Mouse (Mus musculus): ENCODE measurements at regions not wholly inside any gene's neighbourhood (a gene's known extent, or its start where the extent isn't known, plus 50 kb on each side); places are given as distances from the start of the nearest gene placed in this dataset.

- ATAC-seq: no peak
Observed at GRCm38 (mm10) chr8:127757396-127757795, 601.0 kb upstream of the Nrp1 start.

GRCm38 (mm10) chr8:127759906-127760305, 598.5 kb upstream of the Nrp1 start:
- ATAC-seq: no peak

GRCm38 (mm10) chr8:127765199-127765598, 593.2 kb upstream of the Nrp1 start:
- ATAC-seq: no peak

- ATAC-seq: no peak
Observed at GRCm38 (mm10) chr8:127768311-127768710, 590.1 kb upstream of the Nrp1 start.

GRCm38 (mm10) chr8:127769651-127770050, 588.8 kb upstream of the Nrp1 start:
- ATAC-seq: no peak

GRCm38 (mm10) chr8:127771781-127772180, 586.6 kb upstream of the Nrp1 start:
- no peak for ATAC-seq

- no peak for ATAC-seq
Observed at GRCm38 (mm10) chr8:127772415-127772814, 586.0 kb upstream of the Nrp1 start.

GRCm38 (mm10) chr8:127772917-127773316, 585.5 kb upstream of the Nrp1 start:
- ATAC-seq: no peak

- ATAC-seq: no peak
Observed at GRCm38 (mm10) chr8:127774642-127775041, 583.8 kb upstream of the Nrp1 start.

- no peak for ATAC-seq
Observed at GRCm38 (mm10) chr8:127775160-127775559, 583.2 kb upstream of the Nrp1 start.

GRCm38 (mm10) chr8:127775747-127776146, 582.7 kb upstream of the Nrp1 start:
- no peak for ATAC-seq

- ATAC-seq: no peak
Observed at GRCm38 (mm10) chr8:127778352-127779020, 579.9 kb upstream of the Nrp1 start.

- ATAC-seq: no peak
Observed at GRCm38 (mm10) chr8:127779021-127779689, 579.2 kb upstream of the Nrp1 start.

GRCm38 (mm10) chr8:127780596-127780995, 577.8 kb upstream of the Nrp1 start:
- ATAC-seq: no peak

GRCm38 (mm10) chr8:127781011-127781410, 577.4 kb upstream of the Nrp1 start:
- no peak for ATAC-seq

GRCm38 (mm10) chr8:127792611-127793010, 565.8 kb upstream of the Nrp1 start:
- ATAC-seq: no peak

GRCm38 (mm10) chr8:127799849-127800471, 558.4 kb upstream of the Nrp1 start:
- ATAC-seq: no peak

GRCm38 (mm10) chr8:127802136-127802535, 556.3 kb upstream of the Nrp1 start:
- ATAC-seq: no peak

- ATAC-seq: no peak
Observed at GRCm38 (mm10) chr8:127802661-127803333, 555.6 kb upstream of the Nrp1 start.

GRCm38 (mm10) chr8:127809203-127810155, 548.9 kb upstream of the Nrp1 start:
- no peak for ATAC-seq

- no peak for ATAC-seq
Observed at GRCm38 (mm10) chr8:127811338-127811737, 547.1 kb upstream of the Nrp1 start.
